Mouse (Mus musculus): Measurements from ENCODE around the gene Isca2. TPM values are rescaled to one million over a fixed set of nuclear protein-coding genes. Genes with fewer than 3 reads are reported as not detected.

Isca2 gene
- polyA plus RNA-seq, 1 experiment from 2014 or later: 163 TPM

DNA sequence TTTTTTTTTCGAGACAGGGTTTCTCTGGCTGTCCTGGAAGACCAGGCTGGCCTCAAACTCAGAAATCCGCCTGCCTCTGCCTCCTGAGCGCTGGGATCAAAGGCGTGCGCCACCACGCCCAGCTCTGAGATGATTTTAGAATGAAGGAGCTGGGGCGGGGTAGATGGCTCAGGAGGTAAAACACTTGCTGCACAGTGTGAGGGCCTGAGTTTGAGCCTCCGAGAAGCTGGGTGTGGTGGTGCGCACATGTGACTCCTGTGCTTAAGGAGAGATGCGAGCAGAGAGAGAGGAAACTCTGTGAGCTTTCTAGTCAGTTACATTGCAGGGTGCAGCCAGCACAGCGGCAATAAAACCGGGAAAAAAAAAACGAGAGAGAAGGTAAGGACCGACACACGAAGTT is 7.5 kb upstream of the Isca2 start:
- Histone ChIP-seq H3K36me3 (ENCODE audit: control insufficient read depth, insufficient read depth, low read length) (peaks cover 51% of the 10 kb centered on the region), H3K27ac (ENCODE audit: low read depth, low read length) (no peak overlapping the region), H3K4me2 (ENCODE audit: low read length) (no peak overlapping the region), H3K4me3 (ENCODE audit: low read depth, low read length) (no peak overlapping the region), H3K27me3 (replicated peaks; ENCODE audit: control insufficient read depth, insufficient read depth, low read length) (no peaks in the 10 kb centered on the region), H3K9ac (ENCODE audit: low read length) (no peak overlapping the region), H3K4me1 (ENCODE audit: control insufficient read depth, insufficient read depth, low read length) (no peaks in the 10 kb centered on the region), H3K9me3 (replicated peaks; ENCODE audit: control insufficient read depth, low read length) (no peaks in the 10 kb centered on the region)
- 91% methylated on average over 15 of the region's 15 CpGs for WGBS
- DNase-seq (ENCODE audit: low spot score): no peak
- ATAC-seq: no peak

- Histone ChIP-seq H3K27ac (ENCODE audit: low read depth, low read length) (no peak overlapping the region), H3K9me3 (replicated peaks; ENCODE audit: control insufficient read depth, low read length) (no peaks in the 10 kb centered on the region)
- 85% methylated on average over 5 of the region's 5 CpGs for WGBS
Measured at GRCm38 (mm10) chr12:84766113-84766735, 6.8 kb upstream of the Isca2 start.

DNA sequence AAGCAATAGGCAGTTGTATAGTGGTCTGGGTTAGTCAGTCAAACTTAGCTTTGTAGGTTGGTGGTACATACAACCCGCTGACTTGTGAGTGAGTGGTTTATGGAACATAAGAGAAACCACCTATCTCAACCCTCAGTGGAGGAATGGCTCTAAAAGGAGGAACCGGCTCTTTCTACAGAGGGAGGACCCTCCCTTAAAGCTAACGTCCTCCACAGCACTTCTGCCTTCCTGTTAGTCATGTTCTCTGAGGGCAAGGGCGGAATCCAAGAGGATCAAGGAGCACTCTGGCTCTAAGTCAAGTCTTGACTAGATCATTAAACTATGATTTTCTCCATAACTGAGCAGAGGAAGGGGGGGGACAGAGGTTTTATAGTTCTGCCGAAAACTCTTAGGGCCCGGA is 5.5 kb upstream of the Isca2 start:
- H3K4me1 ChIP-seq (ENCODE audit: control insufficient read depth, insufficient read depth, low read length): peaks cover 13% of the 10 kb centered on the region
- H3K4me2 ChIP-seq (ENCODE audit: low read length): no peak overlapping the region
- H3K36me3 ChIP-seq (ENCODE audit: control insufficient read depth, insufficient read depth, low read length): peaks cover 41% of the 10 kb centered on the region
- no peak for DNase-seq (ENCODE audit: low spot score)
- H3K9me3 ChIP-seq (replicated peaks; ENCODE audit: control insufficient read depth, low read length): no peaks in the 10 kb centered on the region
- no peak overlapping the region for H3K9ac ChIP-seq (ENCODE audit: low read length)
- WGBS: 95% methylated on average over 6 of the region's 6 CpGs
- H3K27me3 ChIP-seq (replicated peaks; ENCODE audit: control insufficient read depth, insufficient read depth, low read length): no peaks in the 10 kb centered on the region
- ATAC-seq: no peak
- H3K4me3 ChIP-seq (ENCODE audit: low read depth, low read length): no peak overlapping the region
- H3K27ac ChIP-seq (ENCODE audit: low read depth, low read length): no peak overlapping the region

More at GRCm38 (mm10) chr12:84766113-84766735, 6.8 kb upstream of the Isca2 start:
- peaks cover 46% of the 10 kb centered on the region for H3K36me3 ChIP-seq (ENCODE audit: control insufficient read depth, insufficient read depth, low read length)
- no peak overlapping the region for H3K9ac ChIP-seq (ENCODE audit: low read length)
- ATAC-seq: no peak
- H3K4me1 ChIP-seq (ENCODE audit: control insufficient read depth, insufficient read depth, low read length): peaks cover 5% of the 10 kb centered on the region; the same call in 1 of the 2 replicates
- H3K4me3 ChIP-seq (ENCODE audit: low read depth, low read length): no peak overlapping the region
- no peaks in the 10 kb centered on the region for H3K27me3 ChIP-seq (replicated peaks; ENCODE audit: control insufficient read depth, insufficient read depth, low read length)
- DNase-seq (ENCODE audit: low spot score): no peak
- H3K4me2 ChIP-seq (ENCODE audit: low read length): no peak overlapping the region

GRCm38 (mm10) chr12:84769624-84770023 is 3.4 kb upstream of the Isca2 start:
- Histone ChIP-seq H3K27ac (ENCODE audit: low read depth, low read length) (no peak overlapping the region), H3K4me1 (ENCODE audit: control insufficient read depth, insufficient read depth, low read length) (peaks cover 23% of the 10 kb centered on the region)
- 88% methylated on average over 7 of the region's 7 CpGs for WGBS

DNA sequence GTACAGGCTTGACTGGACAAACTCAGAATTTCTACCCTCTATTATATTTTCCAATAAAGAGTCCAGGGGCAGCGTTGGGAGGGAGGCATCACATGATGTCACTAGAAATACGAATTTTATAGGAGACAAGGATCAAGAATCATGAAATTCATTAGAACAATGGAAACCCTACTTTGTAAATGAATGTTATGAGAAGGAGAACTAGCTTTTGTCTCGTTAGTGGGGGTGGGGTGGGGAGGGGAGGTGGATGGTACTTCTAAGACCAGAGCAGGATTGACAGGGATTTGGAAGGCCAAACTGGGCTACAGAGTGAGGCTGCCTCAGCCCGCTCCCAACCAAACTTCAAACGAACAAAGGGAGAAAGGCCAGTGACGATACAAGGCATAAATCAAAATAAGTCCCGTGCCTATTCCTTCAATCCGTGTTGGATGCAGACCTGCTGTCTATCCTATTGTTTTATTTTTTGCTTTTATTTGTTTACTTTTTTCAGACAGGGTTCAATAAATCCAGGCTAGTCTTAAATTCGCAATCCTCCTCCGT is 1.0 kb upstream of the Isca2 start:
- Histone ChIP-seq H3K36me3 (ENCODE audit: control insufficient read depth, insufficient read depth, low read length) (peaks cover 12% of the 10 kb centered on the region), H3K4me1 (ENCODE audit: control insufficient read depth, insufficient read depth, low read length) (peaks cover 23% of the 10 kb centered on the region), H3K4me3 (ENCODE audit: low read depth, low read length) (peak overlapping the region; percentile 72), H3K4me2 (ENCODE audit: low read length) (peak overlapping the region; percentile 77), H3K9me3 (replicated peaks; ENCODE audit: control insufficient read depth, low read length) (no peaks in the 10 kb centered on the region), H3K27ac (ENCODE audit: low read depth, low read length) (peak overlapping the region; percentile 89), H3K27me3 (replicated peaks; ENCODE audit: control insufficient read depth, insufficient read depth, low read length) (no peaks in the 10 kb centered on the region), H3K9ac (ENCODE audit: low read length) (peak overlapping the region; percentile 78)
- DNase-seq (ENCODE audit: low spot score): peak; percentile 49
- under 1% methylated on average over 10 of the region's 10 CpGs for WGBS
- no peak for ATAC-seq

More at GRCm38 (mm10) chr12:84769624-84770023, 3.4 kb upstream of the Isca2 start:
- no peak overlapping the region for H3K9ac ChIP-seq (ENCODE audit: low read length)
- no peaks in the 10 kb centered on the region for H3K27me3 ChIP-seq (replicated peaks; ENCODE audit: control insufficient read depth, insufficient read depth, low read length)
- no peaks in the 10 kb centered on the region for H3K9me3 ChIP-seq (replicated peaks; ENCODE audit: control insufficient read depth, low read length)
- peaks cover 21% of the 10 kb centered on the region for H3K36me3 ChIP-seq (ENCODE audit: control insufficient read depth, insufficient read depth, low read length)
- no peak overlapping the region for H3K4me2 ChIP-seq (ENCODE audit: low read length)
- no peak for DNase-seq (ENCODE audit: low spot score)
- no peak overlapping the region for H3K4me3 ChIP-seq (ENCODE audit: low read depth, low read length)
- no peak for ATAC-seq

DNA sequence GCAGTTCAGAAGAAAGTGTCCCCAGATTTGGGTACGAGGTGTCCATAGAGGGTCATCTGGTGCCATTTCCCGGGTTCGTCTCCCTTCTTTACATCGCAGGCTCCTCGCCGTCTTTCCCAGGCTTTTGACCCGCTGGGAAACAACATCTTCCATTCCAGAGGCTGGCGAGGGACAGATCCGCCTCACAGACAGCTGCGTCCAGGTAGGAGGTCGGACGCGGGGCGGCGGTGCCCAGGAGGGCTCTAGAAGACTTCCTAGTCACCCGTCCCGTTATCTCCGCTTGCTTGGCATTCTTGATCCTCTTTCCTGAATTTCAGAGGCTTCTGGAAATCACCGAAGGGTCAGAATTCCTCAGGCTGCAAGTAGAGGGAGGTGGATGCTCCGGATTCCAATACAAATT is 425 bp downstream of the Isca2 start:
- Histone ChIP-seq H3K27ac (ENCODE audit: low read depth, low read length) (peak overlapping the region; percentile 23; the same call in 1 of the 2 replicates), H3K9me3 (replicated peaks; ENCODE audit: control insufficient read depth, low read length) (no peaks in the 10 kb centered on the region), H3K4me3 (ENCODE audit: low read depth, low read length) (peak overlapping the region; percentile 72), H3K27me3 (replicated peaks; ENCODE audit: control insufficient read depth, insufficient read depth, low read length) (no peaks in the 10 kb centered on the region), H3K9ac (ENCODE audit: low read length) (peak overlapping the region; percentile 87), H3K4me2 (ENCODE audit: low read length) (peak overlapping the region; percentile 79), H3K36me3 (ENCODE audit: control insufficient read depth, insufficient read depth, low read length) (peaks cover 7% of the 10 kb centered on the region; the same call in 1 of the 2 replicates), H3K4me1 (ENCODE audit: control insufficient read depth, insufficient read depth, low read length) (peaks cover 23% of the 10 kb centered on the region)
- 1% methylated on average over 20 of the region's 20 CpGs for WGBS
- DNase-seq (ENCODE audit: low spot score) (no peak), ATAC-seq (peak; percentile 1; the same call in 1 of the 2 replicates)

GRCm38 (mm10) chr12:84774376-84774775 is 1.3 kb downstream of the Isca2 start:
- no peak overlapping the region for H3K27ac ChIP-seq (ENCODE audit: low read depth, low read length)
- peaks cover 1% of the 10 kb centered on the region; the same call in 1 of the 2 replicates for H3K36me3 ChIP-seq (ENCODE audit: control insufficient read depth, insufficient read depth, low read length)
- H3K4me3 ChIP-seq (ENCODE audit: low read depth, low read length): 0 out of 2 replicates have a peak overlapping the region, but pooled peaks have one; percentile 72
- H3K4me1 ChIP-seq (ENCODE audit: control insufficient read depth, insufficient read depth, low read length): peaks cover 23% of the 10 kb centered on the region
- no peaks in the 10 kb centered on the region for H3K27me3 ChIP-seq (replicated peaks; ENCODE audit: control insufficient read depth, insufficient read depth, low read length)
- no peak overlapping the region for H3K9ac ChIP-seq (ENCODE audit: low read length)
- ATAC-seq (no peak), DNase-seq (ENCODE audit: low spot score) (no peak)
- H3K9me3 ChIP-seq (replicated peaks; ENCODE audit: control insufficient read depth, low read length): no peaks in the 10 kb centered on the region
- 85% methylated on average over 6 of the region's 6 CpGs for WGBS
- H3K4me2 ChIP-seq (ENCODE audit: low read length): peak overlapping the region; percentile 79; the same call in 1 of the 2 replicates

GRCm38 (mm10) chr12:84776229-84776628 is 3.2 kb downstream of the Isca2 start:
- no peak overlapping the region for H3K4me3 ChIP-seq (ENCODE audit: low read depth, low read length)
- no peak overlapping the region for H3K9ac ChIP-seq (ENCODE audit: low read length)
- ATAC-seq (no peak), DNase-seq (ENCODE audit: low spot score) (no peak)
- H3K4me2 ChIP-seq (ENCODE audit: low read length): no peak overlapping the region
- H3K4me1 ChIP-seq (ENCODE audit: control insufficient read depth, insufficient read depth, low read length): peaks cover 17% of the 10 kb centered on the region
- no peaks in the 10 kb centered on the region for H3K36me3 ChIP-seq (ENCODE audit: control insufficient read depth, insufficient read depth, low read length)
- no peaks in the 10 kb centered on the region for H3K9me3 ChIP-seq (replicated peaks; ENCODE audit: control insufficient read depth, low read length)
- no peaks in the 10 kb centered on the region for H3K27me3 ChIP-seq (replicated peaks; ENCODE audit: control insufficient read depth, insufficient read depth, low read length)
- no peak overlapping the region for H3K27ac ChIP-seq (ENCODE audit: low read depth, low read length)

Measured in forebrain, embryonic 14.5 days (tissue).